Mouse (Mus musculus) heart, postnatal 0 days (tissue): Measurements from ENCODE around the gene Vmn2r21. TPM values are rescaled to one million over a fixed set of nuclear protein-coding genes. Genes with fewer than 3 reads are reported as not detected.

ENCODE experiments used
- polyA plus RNA-seq: library from polyadenylated mRNA; unstranded; fragments of >200 nt; fragmentation: Nextera tagmentation; extraction: Ambion mirVana; gene quantifications from 2 replicates; pipeline ENCODE4 v1.2.1, GENCODE M21; 2015
- total RNA-seq: library from RNA; depleted of rRNA; stranded (reverse); fragments of >200 nt; gene quantifications from 2 replicates; pipeline ENCODE4 v1.2.3, GENCODE M21; 2014; ENCODE audit warnings: low replicate concordance; rRNA removed

Gene Vmn2r21
- total and polyA plus RNA-seq, 2 experiments from 2014 or later, result not detected

Other genes with a start within 250 kb of the Vmn2r21 start
- 0.08 and 0.15 TPM in 2 replicates for gene Clec4e, start 243.5 kb downstream of the Vmn2r21 start, total RNA-seq
- 0.04 and 0.29 TPM in 2 replicates for gene Clec4e, start 243.5 kb downstream of the Vmn2r21 start, polyA plus RNA-seq
- not detected in 2 replicates for gene Vmn2r19, start 225.1 kb downstream of the Vmn2r21 start, total RNA-seq
- gene Vmn2r19, start 225.1 kb downstream of the Vmn2r21 start, polyA plus RNA-seq, result not detected in 2 replicates
- gene Vmn2r20, start 115.3 kb downstream of the Vmn2r21 start, total RNA-seq, result not detected in 2 replicates
- gene Vmn2r20, start 115.3 kb downstream of the Vmn2r21 start, polyA plus RNA-seq, result not detected in 2 replicates
- gene Vmn2r22, start 117.3 kb upstream of the Vmn2r21 start, total RNA-seq, result not detected in 2 replicates
- not detected in 2 replicates for gene Vmn2r22, start 117.3 kb upstream of the Vmn2r21 start, polyA plus RNA-seq
- not detected in 2 replicates for gene Vmn2r23, start 169.3 kb upstream of the Vmn2r21 start, total RNA-seq
- not detected in 2 replicates for gene Vmn2r23, start 169.3 kb upstream of the Vmn2r21 start, polyA plus RNA-seq
- not detected in 2 replicates for gene Vmn2r24, start 245.5 kb upstream of the Vmn2r21 start, total RNA-seq
- gene Vmn2r24, start 245.5 kb upstream of the Vmn2r21 start, polyA plus RNA-seq, result not detected in 2 replicates